Mouse (Mus musculus) urinary bladder, postnatal 36 days (tissue): ENCODE data around the gene Hrasls5.

Source experiments
- DNase-seq, 2 experiments: peaks; one replicate each; pipeline ENCODE4 v3.0.0; 2022; ENCODE audit warnings: low spot score in 2 of 2, mixed read lengths in 1 of 2

The Hrasls5 gene

DNA sequence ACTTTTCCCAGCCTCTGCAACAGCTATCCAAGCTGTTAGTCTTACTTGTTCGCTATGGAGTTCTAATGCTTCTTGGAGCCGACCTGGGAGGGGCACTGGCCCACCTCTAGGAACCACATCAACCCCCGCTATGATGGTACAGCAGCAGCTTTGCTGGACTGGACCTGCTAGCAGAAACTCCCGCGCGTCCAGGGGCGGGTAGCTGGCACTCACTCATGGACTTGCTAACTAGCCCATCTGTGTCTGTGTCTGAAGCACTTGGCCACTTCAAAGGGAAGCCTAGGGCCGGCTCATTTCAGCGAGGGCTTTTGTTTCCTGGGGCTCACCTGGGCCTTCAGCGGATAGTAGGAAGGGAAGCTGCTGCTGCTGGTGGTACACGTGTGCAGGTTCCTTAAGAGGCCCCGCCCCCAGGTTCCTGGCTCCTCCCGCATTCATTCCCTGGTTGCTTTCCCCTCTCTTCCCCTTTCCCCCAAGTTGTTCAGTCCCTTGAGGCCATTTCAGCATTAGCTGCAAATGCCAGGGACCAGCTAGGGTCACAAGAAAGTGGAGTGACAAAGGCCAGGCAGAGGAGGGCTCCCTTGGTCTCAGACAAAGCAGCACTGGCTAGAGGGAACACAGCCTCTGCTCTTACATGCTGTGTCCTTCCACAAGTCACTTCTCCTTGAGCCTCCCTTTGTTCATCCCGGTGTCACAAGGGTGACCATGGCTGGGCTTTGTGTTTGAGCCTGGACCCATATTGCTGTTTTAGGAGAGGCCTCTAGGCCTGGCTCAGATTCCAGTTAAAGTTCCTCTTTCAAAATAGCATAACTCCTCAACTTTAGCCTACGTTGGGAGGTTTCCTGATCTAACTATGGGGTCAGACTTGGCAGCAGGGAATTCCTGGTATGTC lies 5.3 kb upstream of the Hrasls5 start, which contains the start of gene Lgals12:
TSS of gene Lgals12 (minus strand) at position 393 of the 889 bp plus-strand sequence.
- DNase-seq = peak in 1 of 2 experiments; percentile 48

DNA sequence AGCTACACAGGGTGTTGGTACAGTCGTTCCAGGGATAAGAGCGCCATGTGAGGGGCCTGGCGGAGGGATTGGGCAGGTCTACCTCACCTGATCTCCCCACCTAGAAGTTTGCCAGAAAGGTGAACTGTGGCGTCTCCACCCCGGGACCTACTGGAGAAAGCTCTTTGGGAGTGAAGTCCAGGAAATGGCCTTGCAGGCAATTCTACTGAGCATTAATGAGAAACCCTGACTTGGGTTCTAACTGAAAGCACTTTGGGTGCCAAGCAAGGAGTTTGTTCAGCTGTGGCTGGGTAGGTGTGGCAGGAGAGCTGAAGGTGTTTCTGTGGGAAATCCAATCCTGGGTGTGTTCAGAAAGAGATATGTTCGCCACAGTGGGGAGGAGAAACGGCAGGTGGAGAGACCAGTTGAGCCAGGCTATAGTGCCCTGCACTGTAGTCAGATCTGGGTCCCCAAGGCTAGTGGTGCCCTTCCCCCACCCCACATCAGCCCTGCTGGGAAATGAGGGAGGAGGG lies 4.6 kb upstream of the Hrasls5 start:
- DNase-seq = no peak

DNA sequence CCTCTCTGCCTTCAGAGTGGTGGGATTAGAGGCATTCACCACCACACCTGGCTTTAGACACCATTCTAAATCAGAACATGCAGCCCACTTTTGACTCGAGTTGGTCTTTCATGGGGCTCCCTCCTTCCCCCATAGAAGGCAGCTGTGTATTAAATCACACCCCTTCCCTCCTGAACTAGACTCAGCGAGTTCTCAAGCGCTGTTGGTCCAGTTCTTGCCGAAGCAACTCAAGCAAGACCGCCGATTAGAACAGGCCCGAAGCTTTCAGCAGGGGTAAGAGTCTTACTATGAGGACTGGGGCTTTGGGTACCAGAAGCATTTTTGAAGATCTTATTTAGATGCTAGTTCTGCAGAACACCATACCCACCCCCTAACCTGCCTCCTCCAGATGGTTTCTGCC lies 810 bp downstream of the Hrasls5 start:
- no peak for DNase-seq

DNA sequence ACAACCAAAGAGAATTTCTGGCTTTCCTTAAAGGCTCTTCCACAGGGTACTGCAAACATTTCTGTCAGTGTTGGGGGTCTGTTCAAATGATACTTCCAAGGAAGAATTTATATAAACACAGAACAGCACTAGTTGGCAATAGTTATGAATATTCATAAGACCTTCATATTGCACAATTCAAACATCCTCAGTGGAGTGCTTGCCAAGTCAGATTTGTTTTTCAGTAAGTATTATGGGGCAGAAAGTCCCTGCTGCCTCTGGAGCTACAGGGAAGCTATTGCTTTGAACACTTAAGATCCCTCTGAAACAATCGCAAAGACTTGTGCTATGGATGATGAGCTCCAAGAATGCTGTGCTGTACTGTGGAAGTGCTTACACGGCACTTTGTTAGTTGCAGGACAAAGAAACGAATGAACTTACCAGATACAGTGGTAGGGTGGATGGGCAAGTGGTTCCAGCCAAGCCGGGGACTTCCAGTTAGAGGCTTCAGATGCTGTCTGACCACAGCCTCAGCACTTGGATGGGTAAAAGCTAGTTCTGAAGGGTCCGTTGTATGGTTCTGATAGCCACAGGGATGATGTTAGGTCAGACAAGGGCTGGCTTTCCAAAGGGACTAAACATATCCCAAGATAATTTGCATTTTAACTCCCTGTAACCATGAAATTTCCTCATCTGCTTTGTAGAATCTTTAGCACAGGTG lies 4.0 kb downstream of the Hrasls5 start:
- DNase-seq = no peak

DNA sequence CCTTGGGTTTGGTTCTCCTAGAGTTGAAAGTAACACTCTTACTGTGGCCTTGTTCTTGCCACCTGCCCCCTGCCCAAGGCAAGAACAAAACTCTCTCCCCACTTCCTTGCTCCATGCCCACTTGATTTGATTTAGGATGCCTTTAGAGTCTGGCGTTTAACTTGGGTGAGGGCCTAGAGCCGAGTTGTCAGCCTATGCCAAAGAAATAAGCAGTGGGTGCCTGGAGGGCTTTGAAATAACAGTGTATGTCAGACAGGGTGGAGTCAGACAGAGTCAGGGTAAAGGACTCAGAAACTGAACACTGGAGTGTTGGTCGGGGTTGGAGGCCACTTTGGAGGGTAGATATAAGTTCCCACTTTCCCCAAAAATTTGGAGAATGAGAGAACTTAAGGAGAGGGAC lies 4.7 kb downstream of the Hrasls5 start:
- no peak for DNase-seq

DNA sequence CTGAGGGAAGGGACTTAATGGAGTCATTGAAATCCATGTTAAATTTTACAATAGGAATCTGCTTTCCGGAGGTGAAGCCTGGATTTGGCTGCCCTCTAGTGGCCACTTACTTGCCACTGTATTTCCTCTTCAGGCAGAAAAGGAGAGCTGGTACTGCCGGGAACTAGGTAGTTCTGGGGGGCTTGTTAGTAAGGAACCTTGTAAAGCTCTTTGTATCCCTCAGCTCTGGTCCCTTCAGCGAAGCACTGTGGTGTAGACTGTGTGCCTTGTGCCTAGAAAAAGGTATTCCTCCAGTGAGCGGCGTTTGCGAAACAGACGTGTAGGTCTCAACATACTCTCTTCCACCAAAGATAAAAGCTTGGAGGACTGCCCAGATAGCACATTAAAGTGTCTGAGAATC lies 5.4 kb downstream of the Hrasls5 start:
- DNase-seq = peak in 1 of 2 experiments; percentile 51

DNA sequence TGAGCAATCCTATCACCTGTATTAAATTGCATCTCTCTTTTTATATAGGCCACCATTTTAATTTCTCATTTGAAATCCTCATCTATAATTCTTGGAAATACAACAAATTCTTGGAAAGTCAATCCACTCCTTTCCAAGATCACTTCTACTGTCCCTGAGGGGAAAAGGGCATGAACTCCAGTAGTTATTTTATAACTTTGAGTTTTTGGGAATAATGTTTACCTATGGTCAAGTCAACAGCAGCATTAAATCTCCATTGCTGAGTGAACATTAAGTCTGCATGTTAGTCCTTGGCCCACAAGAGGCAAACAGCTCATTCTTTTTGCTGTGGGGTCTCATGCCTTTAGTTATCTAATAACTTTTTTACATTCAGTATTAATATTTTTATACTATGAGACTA lies 20.7 kb downstream of the Hrasls5 start:
- DNase-seq = no peak

DNA sequence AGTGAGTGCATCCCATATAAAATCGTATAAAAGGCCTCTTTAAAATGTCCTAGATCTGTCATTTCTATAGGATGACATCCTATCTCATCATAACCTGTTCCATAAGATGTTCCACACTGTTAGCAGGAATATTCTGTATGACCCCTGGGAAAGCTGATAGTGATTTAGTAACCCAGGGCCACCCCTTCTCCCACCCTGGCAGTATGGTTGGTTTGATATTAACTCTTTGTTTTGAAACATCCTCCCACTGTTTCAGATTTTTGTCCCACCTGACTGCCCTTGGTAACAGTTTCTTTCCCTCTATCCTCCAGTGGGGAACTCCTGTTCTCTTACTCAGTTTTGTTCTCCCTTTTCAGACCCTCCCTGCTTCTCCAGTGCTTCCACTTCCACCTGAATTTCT lies 21.4 kb downstream of the Hrasls5 start:
- DNase-seq = no peak

DNA sequence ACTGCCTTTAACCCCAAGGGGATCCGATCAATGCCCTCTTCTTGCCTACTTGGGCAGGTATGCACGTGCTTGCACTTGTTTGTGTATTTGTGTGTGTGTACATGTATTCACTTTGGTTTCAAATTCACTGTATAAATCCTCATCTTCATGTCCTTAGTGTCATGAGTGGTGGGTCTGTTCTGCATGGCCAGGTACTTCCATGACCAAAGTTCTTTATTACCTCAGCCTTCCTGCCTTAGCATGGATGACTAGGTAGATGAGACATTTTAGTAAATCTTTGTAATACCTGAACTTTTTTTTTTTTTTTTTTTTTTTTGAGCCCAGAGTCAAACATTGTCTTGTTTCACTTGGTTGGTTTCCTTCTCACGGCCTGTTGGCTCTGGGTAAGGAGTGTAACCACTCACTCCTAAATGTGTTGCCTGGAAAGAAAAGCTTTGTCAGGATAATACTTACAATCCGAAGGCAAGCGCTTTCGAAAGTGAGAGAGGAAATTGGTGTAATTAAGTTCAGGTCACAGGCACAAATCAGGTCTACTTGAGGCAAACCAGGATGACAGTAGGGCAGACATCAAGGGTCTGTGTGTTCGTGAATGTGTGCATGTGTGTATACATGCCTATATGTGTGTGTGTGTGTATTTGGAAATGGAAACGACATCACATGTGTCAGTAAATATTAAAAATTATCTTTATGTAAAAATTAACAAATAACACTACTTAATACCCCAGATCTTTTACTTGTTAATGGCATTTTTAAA lies 36.7 kb downstream of the Hrasls5 start:
- DNase-seq = no peak

DNA sequence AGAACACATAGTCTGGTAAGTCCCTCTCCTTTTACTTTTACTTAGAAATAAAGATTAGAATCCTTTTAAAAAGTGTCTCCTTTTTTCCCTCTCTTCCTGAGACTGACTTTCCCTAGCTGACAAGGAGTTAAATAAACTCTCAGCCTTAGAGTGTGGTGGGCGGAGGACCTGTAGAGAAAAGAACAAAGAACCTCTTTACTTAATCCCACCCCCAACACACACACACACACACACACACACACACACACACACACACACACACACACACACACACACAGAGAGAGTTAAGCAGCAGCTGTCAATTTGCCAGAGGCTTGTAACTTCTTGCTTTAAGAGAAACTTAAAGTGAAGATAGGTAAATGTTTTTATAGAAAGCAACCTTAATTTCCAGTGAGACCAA lies 59.7 kb downstream of the Hrasls5 start:
- DNase-seq = no peak

DNA sequence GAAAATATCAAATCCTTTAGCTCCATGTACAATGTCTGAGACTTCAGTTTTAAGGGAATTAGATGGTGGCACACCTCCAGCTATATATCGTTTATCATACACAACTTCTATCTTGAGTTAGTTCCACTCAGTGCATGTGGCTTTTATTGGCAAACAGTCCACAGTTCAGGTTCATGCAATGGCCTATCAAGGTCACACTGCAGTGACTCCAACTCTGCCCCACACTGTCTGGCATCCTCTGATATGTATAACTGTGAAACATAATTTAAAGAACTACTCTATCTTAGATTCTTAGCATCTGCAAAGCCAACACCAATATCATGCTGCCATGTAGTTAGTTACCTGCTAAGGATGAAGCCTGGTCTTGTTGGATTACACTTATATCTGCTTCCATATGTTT lies 75.6 kb downstream of the Hrasls5 start:
- DNase-seq = no peak
